Mouse (Mus musculus) megakaryocyte-erythroid progenitor cell, adult 5-6 weeks (primary cell): Measurements from ENCODE around the gene Cyb561d2. TPM values are rescaled to one million over a fixed set of nuclear protein-coding genes. Genes with fewer than 3 reads are reported as not detected.
"Not testable (repeated sequence)": the region's sequence is repeated elsewhere in the genome, so short reads cannot be mapped to it uniquely, and the experiment has no call there.

Experiments
- ATAC-seq: replicated peaks from 2 replicates; pipeline ENCODE4 v1.8.0; 2016; ENCODE audit warnings: mild to moderate bottlenecking, inconsistent platforms; ENCODE audit not compliant: severe bottlenecking, poor library complexity, low FRiP score, low TSS enrichment
- total RNA-seq, 2 experiments: library from RNA; stranded (forward) in 1 of 2; stranded (reverse) in 1 of 2; fragments of 200-1000, 215-1000 nt in 1 of 2; fragments of >200 nt in 1 of 2; fragmentation: Nextera tagmentation in 1 of 2; gene quantifications; 2 replicates each; pipeline ENCODE4 v1.2.3; 2014 to 2017

Cyb561d2 gene
- total RNA-seq, 2 experiments from 2014 or later: 5.3 to 14.5 TPM

GRCm38 (mm10) chr9:107573774-107574173, 31.8 kb upstream of the Cyb561d2 start:
- ATAC-seq: not testable (repeated sequence)

GRCm38 (mm10) chr9:107572327-107572662, 30.3 kb upstream of the Cyb561d2 start:
- no peak for ATAC-seq

GRCm38 (mm10) chr9:107571534-107572326, 29.7 kb upstream of the Cyb561d2 start:
- no peak for ATAC-seq

- ATAC-seq: peak; percentile 61
Observed at GRCm38 (mm10) chr9:107570845-107571244, 28.9 kb upstream of the Cyb561d2 start.

- ATAC-seq: no peak
Observed at GRCm38 (mm10) chr9:107570016-107570415, 28.0 kb upstream of the Cyb561d2 start.

GRCm38 (mm10) chr9:107569270-107569669, 27.3 kb upstream of the Cyb561d2 start:
- 0 out of 2 replicates have a peak, but pooled peaks have one; percentile 7 for ATAC-seq

- ATAC-seq: peak; percentile 55
Observed at GRCm38 (mm10) chr9:107568331-107569261, 26.6 kb upstream of the Cyb561d2 start.

GRCm38 (mm10) chr9:107567702-107568319, 25.8 kb upstream of the Cyb561d2 start, which contains the start of gene Hyal2:
Gene Hyal2 (plus strand): TSS chr9:107567945.
- no peak for ATAC-seq

GRCm38 (mm10) chr9:107566855-107567254, 24.9 kb upstream of the Cyb561d2 start:
- ATAC-seq: no peak

GRCm38 (mm10) chr9:107566041-107566709, 24.2 kb upstream of the Cyb561d2 start:
- no peak for ATAC-seq

- not testable (repeated sequence) for ATAC-seq
Observed at GRCm38 (mm10) chr9:107565556-107565955, 23.6 kb upstream of the Cyb561d2 start.

- peak; percentile 91 for ATAC-seq
Observed at GRCm38 (mm10) chr9:107563029-107563581, 21.1 kb upstream of the Cyb561d2 start, which contains the start of gene Tusc2. Gene Tusc2 (plus strand): TSS chr9:107563255.

- ATAC-seq: no peak
Observed at GRCm38 (mm10) chr9:107556346-107556745, 14.4 kb upstream of the Cyb561d2 start.

GRCm38 (mm10) chr9:107555701-107556100, 13.7 kb upstream of the Cyb561d2 start:
- no peak for ATAC-seq

- ATAC-seq: peak; percentile 3; the same call in 1 of the 2 replicates
Observed at GRCm38 (mm10) chr9:107555031-107555457, 13.1 kb upstream of the Cyb561d2 start.

GRCm38 (mm10) chr9:107554319-107554825, 12.4 kb upstream of the Cyb561d2 start:
- ATAC-seq: peak; percentile 86

GRCm38 (mm10) chr9:107553541-107554318, 11.7 kb upstream of the Cyb561d2 start:
- no peak for ATAC-seq
